15 mouse cellular contexts compared by ENCODE assay signal in the genomic region with DNA sequence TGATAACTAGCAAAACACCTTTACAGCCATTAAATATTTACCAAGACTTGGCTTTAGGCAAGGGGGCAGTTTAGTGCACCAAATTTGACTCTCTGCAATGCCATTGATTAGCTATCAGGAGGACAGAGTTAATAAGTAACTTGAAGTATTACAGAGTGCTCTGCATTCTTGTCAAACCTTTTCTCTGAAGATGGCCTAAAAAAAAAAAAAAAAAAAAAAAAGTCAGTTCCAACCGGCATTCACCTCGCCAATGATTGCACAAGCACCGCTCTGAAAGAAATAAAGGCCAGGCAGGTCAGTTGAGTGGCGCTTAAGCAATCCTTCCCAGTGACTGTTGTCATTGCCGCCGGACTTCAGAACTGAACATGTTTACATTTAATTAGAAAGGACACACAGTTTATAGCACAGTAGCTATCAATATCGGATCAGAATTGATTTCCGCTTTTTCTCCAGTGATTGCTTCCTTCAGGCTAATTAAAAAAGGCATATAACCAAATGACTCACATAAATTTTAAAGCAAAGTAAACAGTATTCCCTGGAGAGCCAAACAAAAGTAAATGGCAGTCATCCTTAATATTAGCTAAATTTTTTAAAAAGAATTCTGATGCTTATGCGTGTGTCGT.
DNase-seq lines count a peak whose midpoint lies in the region; ATAC-seq and TF ChIP-seq lines count a peak whose summit lies in the region.
"Had no signal": no experiment of that assay in that cellular context is flagged by ENCODE, and none has a peak within 500 bp of the region (broad histone marks: within the 10 kb centered on the region; RNA-seq: fewer than 3 reads in every experiment).

No protein-coding gene starts in this region.

- H3K9me3 ChIP-seq in intestine, postnatal 0 days (ENCODE audit: control insufficient read depth), result no peaks in the 10 kb centered on the region
- no peaks in the 10 kb centered on the region for H3K9me3 ChIP-seq in lung, embryonic 14.5 days (ENCODE audit: low read depth, low read length)
- H3K9me3 ChIP-seq in stomach, embryonic 16.5 days (replicated peaks; ENCODE audit: control insufficient read depth, low read length), result no peaks in the 10 kb centered on the region
- H3K9me3 ChIP-seq: embryonic facial prominence, embryonic 12.5 days; forebrain, embryonic 13.5 days; hindbrain, embryonic 12.5 days; midbrain, embryonic 10.5 days had no signal

- 53% methylated on average over 10 of the region's 10 CpGs for WGBS in kidney, adult 2 months
- 31% methylated on average over 10 of the region's 10 CpGs for whole genome bisulfite sequencing in intestine, postnatal 0 days
- 39% methylated on average over 10 of the region's 10 CpGs for WGBS in lung, embryonic 14.5 days
- WGBS in stomach, embryonic 16.5 days, result 45% methylated on average over 10 of the region's 10 CpGs

- H3K4me1 ChIP-seq in kidney, adult 2 months (ENCODE audit: control insufficient read depth, insufficient read depth, low read length), result no peaks in the 10 kb centered on the region
- no peaks in the 10 kb centered on the region for H3K4me1 ChIP-seq in intestine, postnatal 0 days (replicated peaks; ENCODE audit: control insufficient read depth, insufficient read depth, low read length)
- H3K4me1 ChIP-seq in lung, embryonic 14.5 days (ENCODE audit: insufficient read depth), result no peaks in the 10 kb centered on the region
- peaks cover 2% of the 10 kb centered on the region; the same call in 1 of the 2 replicates for H3K4me1 ChIP-seq in stomach, embryonic 16.5 days (ENCODE audit: control insufficient read depth, insufficient read depth, low read length)
- H3K4me1 ChIP-seq: embryonic facial prominence, embryonic 12.5 days; forebrain, embryonic 13.5 days; hindbrain, embryonic 12.5 days had no signal

- H3K4me2 ChIP-seq in intestine, postnatal 0 days (replicated peaks; ENCODE audit: low read depth), result peak overlapping the region; percentile 52
- H3K4me2 ChIP-seq in lung, embryonic 14.5 days, result peak overlapping the region; percentile 33; the same call in 1 of the 2 replicates
- peak overlapping the region; percentile 29; the same call in 1 of the 2 replicates for H3K4me2 ChIP-seq in stomach, embryonic 16.5 days (ENCODE audit: low read depth, low read length)
- H3K4me2 ChIP-seq: embryonic facial prominence, embryonic 12.5 days; forebrain, embryonic 13.5 days; hindbrain, embryonic 12.5 days had no signal

- no peaks in the 10 kb centered on the region for H3K27me3 ChIP-seq in kidney, adult 2 months (replicated peaks; ENCODE audit: control insufficient read depth, insufficient read depth, low read length)
- H3K27me3 ChIP-seq in intestine, postnatal 0 days (replicated peaks; ENCODE audit: control insufficient read depth, insufficient read depth, low read length), result no peaks in the 10 kb centered on the region
- no peaks in the 10 kb centered on the region for H3K27me3 ChIP-seq in lung, embryonic 14.5 days (ENCODE audit: insufficient read depth, low read length)
- H3K27me3 ChIP-seq in stomach, embryonic 16.5 days (ENCODE audit: control insufficient read depth, insufficient read depth, low read length), result no peaks in the 10 kb centered on the region
- H3K27me3 ChIP-seq: embryonic facial prominence, embryonic 12.5 days; forebrain, embryonic 13.5 days; hindbrain, embryonic 12.5 days had no signal

- peak; percentile 10 for DNase-seq in kidney, adult 2 months
- DNase-seq in kidney, postnatal 10 days, result no peak
- peak; percentile 49 for DNase-seq in lung, embryonic 14.5 days
- no peak for DNase-seq in ovary, adult 18-20 months (ENCODE audit: low spot score)
- no peak for DNase-seq in gastrocnemius, postnatal 14 days
- DNase-seq in right cerebral cortex, postnatal 25 days, result no peak
- DNase-seq: cerebellum, adult 8-10 months; kidney, postnatal 25 days; thymus, postnatal 36 days had no signal

- H3K27ac ChIP-seq in kidney, adult 2 months (ENCODE audit: insufficient read depth, low read depth, low read length), result no peak overlapping the region
- H3K27ac ChIP-seq in intestine, postnatal 0 days (ENCODE audit: low read depth, low read length), result no peak overlapping the region
- H3K27ac ChIP-seq in lung, embryonic 14.5 days (ENCODE audit: low read depth), result no peak overlapping the region; the same call in 1 of the 2 replicates
- no peak overlapping the region; the same call in 1 of the 2 replicates for H3K27ac ChIP-seq in stomach, embryonic 16.5 days (ENCODE audit: low read length)
- H3K27ac ChIP-seq: embryonic facial prominence, embryonic 12.5 days; forebrain, embryonic 13.5 days; hindbrain, embryonic 12.5 days; midbrain, embryonic 10.5 days had no signal

- intact Hi-C loops in gastrocnemius, postnatal 14 days (cut with DNase I; ENCODE audit: low total_unique reads), result no loop called here

- no peak overlapping the region for H3K9ac ChIP-seq in intestine, postnatal 0 days (ENCODE audit: low read depth, low read length)
- H3K9ac ChIP-seq in lung, embryonic 14.5 days, result no peak overlapping the region
- H3K9ac ChIP-seq in stomach, embryonic 16.5 days (ENCODE audit: low read length), result no peak overlapping the region
- H3K9ac ChIP-seq: embryonic facial prominence, embryonic 12.5 days; forebrain, embryonic 13.5 days; hindbrain, embryonic 12.5 days had no signal

- no peak overlapping the region for H3K4me3 ChIP-seq in kidney, adult 2 months (ENCODE audit: insufficient read depth, low read depth, low read length)
- H3K4me3 ChIP-seq in intestine, postnatal 0 days (ENCODE audit: low read depth, low read length), result 0 out of 2 replicates have a peak overlapping the region, but pooled peaks have one; percentile 14
- H3K4me3 ChIP-seq in lung, embryonic 14.5 days (ENCODE audit: low read depth, low read length), result no peak overlapping the region
- no peak overlapping the region for H3K4me3 ChIP-seq in stomach, embryonic 16.5 days (replicated peaks; ENCODE audit: low read length)
- H3K4me3 ChIP-seq: embryonic facial prominence, embryonic 12.5 days; forebrain, embryonic 13.5 days; hindbrain, embryonic 12.5 days; midbrain, embryonic 10.5 days had no signal

- no peaks in the 10 kb centered on the region for H3K36me3 ChIP-seq in kidney, adult 2 months (ENCODE audit: control insufficient read depth, insufficient read depth, low read length)
- no peaks in the 10 kb centered on the region for H3K36me3 ChIP-seq in intestine, postnatal 0 days (ENCODE audit: control insufficient read depth, insufficient read depth)
- no peaks in the 10 kb centered on the region for H3K36me3 ChIP-seq in lung, embryonic 14.5 days (ENCODE audit: insufficient read depth)
- H3K36me3 ChIP-seq in stomach, embryonic 16.5 days (ENCODE audit: control insufficient read depth, insufficient read depth, low read length), result no peaks in the 10 kb centered on the region
- H3K36me3 ChIP-seq: embryonic facial prominence, embryonic 12.5 days; hindbrain, embryonic 12.5 days; midbrain, embryonic 10.5 days had no signal

- TF ChIP-seq POLR2A in kidney, adult 2 months (IDR thresholded peaks at IDR 0.05; ENCODE audit: low read depth, low read length), result no peak

- TF ChIP-seq CTCF in kidney, adult 2 months (conservative IDR thresholded peaks at IDR 0.05; ENCODE audit: insufficient read depth, insufficient read length, low read depth, low read length), result no peak
- TF ChIP-seq CTCF in intestine, postnatal 0 days (IDR thresholded peaks at IDR 0.05; ENCODE audit: low read depth), result no peak
- TF ChIP-seq CTCF in lung, embryonic 14.5 days (IDR thresholded peaks at IDR 0.05; ENCODE audit: low read depth), result no peak

- ATAC-seq in intestine, postnatal 0 days, result peak; percentile 90
- ATAC-seq in lung, embryonic 14.5 days (ENCODE audit: insufficient read depth), result no peak; the same call in 1 of the 2 replicates
- peak; percentile 91 for ATAC-seq in stomach, embryonic 16.5 days (ENCODE audit: insufficient read depth, low FRiP score)
- ATAC-seq: forebrain, embryonic 13.5 days had no signal

Comparison
In these comparisons a context has a peak if more than half of its experiments do, and no peak if none do; other contexts are left out.
1. DNase-seq: peak in kidney, adult 2 months (single experiment) and lung, embryonic 14.5 days (single experiment); none in kidney, postnatal 10 days (single experiment), ovary, adult 18-20 months (single experiment), gastrocnemius, postnatal 14 days (single experiment) and right cerebral cortex, postnatal 25 days (single experiment).
2. Peak in every context shown above with its lines, with median percentiles within 50 percentile points of each other: H3K4me2 ChIP-seq.